Mouse (Mus musculus): ENCODE measurements around the gene Arih2. TPM values are rescaled to one million over a fixed set of nuclear protein-coding genes. Genes with fewer than 3 reads are reported as not detected.
"Not testable (repeated sequence)": the region's sequence is repeated elsewhere in the genome, so short reads cannot be mapped to it uniquely, and the experiment has no call there.

Gene Arih2
- polyA plus RNA-seq, 1 experiment from 2014 or later = 41.6 TPM

GRCm38 (mm10) chr9:108661677-108662612 is 12.8 kb upstream of the Arih2 start, which contains the start of gene Slc25a20:
TSS of gene Slc25a20 (plus strand) at chr9:108662088.
- 3% methylated on average over 35 of the region's 37 CpGs for WGBS
- peak; percentile 86 for ATAC-seq (ENCODE audit: low FRiP score)
- Histone ChIP-seq H3K36me3 (ENCODE audit: control insufficient read depth, insufficient read depth, low read length) (no peaks in the 10 kb centered on the region), H3K27me3 (ENCODE audit: control insufficient read depth, insufficient read depth, low read length) (no peaks in the 10 kb centered on the region), H3K4me2 (replicated peaks; ENCODE audit: low read depth, low read length) (peak within 1 kb of the TSS; percentile 51), H3K4me3 (ENCODE audit: low read depth, low read length) (peak within 1 kb of the TSS; percentile 61), H3K4me1 (replicated peaks; ENCODE audit: control insufficient read depth, insufficient read depth, low read length) (0 out of 2 replicates have a peak, but pooled peaks cover 2% of the 10 kb centered on the region), H3K27ac (ENCODE audit: low read depth, low read length) (no peak within 1 kb of the TSS), H3K9me3 (ENCODE audit: control insufficient read depth, low read length) (no peaks in the 10 kb centered on the region), H3K9ac (ENCODE audit: low read depth, low read length) (peak within 1 kb of the TSS; percentile 64)
- peak; percentile 84 for DNase-seq (ENCODE audit: low spot score)

- H3K9me3 ChIP-seq (ENCODE audit: control insufficient read depth, low read length); H3K4me2 ChIP-seq (replicated peaks; ENCODE audit: low read depth, low read length); H3K36me3 ChIP-seq (ENCODE audit: control insufficient read depth, insufficient read depth, low read length); H3K4me1 ChIP-seq (replicated peaks; ENCODE audit: control insufficient read depth, insufficient read depth, low read length); H3K27me3 ChIP-seq (ENCODE audit: control insufficient read depth, insufficient read depth, low read length); DNase-seq (ENCODE audit: low spot score); H3K9ac ChIP-seq (ENCODE audit: low read depth, low read length); H3K27ac ChIP-seq (ENCODE audit: low read depth, low read length); H3K4me3 ChIP-seq (ENCODE audit: low read depth, low read length); ATAC-seq (ENCODE audit: low FRiP score): not testable (repeated sequence)
- WGBS = 90% methylated on average over 7 of the region's 7 CpGs
Measured at GRCm38 (mm10) chr9:108655865-108656264, 6.7 kb upstream of the Arih2 start.

GRCm38 (mm10) chr9:108654566-108655464 is 5.6 kb upstream of the Arih2 start:
- H3K9me3 ChIP-seq (ENCODE audit: control insufficient read depth, low read length) = no peaks in the 10 kb centered on the region
- WGBS = 86% methylated on average over 10 of the region's 10 CpGs
- H3K4me1 ChIP-seq (replicated peaks; ENCODE audit: control insufficient read depth, insufficient read depth, low read length) = no peaks in the 10 kb centered on the region
- H3K27ac ChIP-seq (ENCODE audit: low read depth, low read length) = no peak overlapping the region
- DNase-seq (ENCODE audit: low spot score) = no peak
- no peak overlapping the region for H3K4me2 ChIP-seq (replicated peaks; ENCODE audit: low read depth, low read length)
- no peak overlapping the region for H3K4me3 ChIP-seq (ENCODE audit: low read depth, low read length)
- ATAC-seq (ENCODE audit: low FRiP score) = no peak
- no peak overlapping the region for H3K9ac ChIP-seq (ENCODE audit: low read depth, low read length)
- H3K36me3 ChIP-seq (ENCODE audit: control insufficient read depth, insufficient read depth, low read length) = no peaks in the 10 kb centered on the region
- H3K27me3 ChIP-seq (ENCODE audit: control insufficient read depth, insufficient read depth, low read length) = no peaks in the 10 kb centered on the region

GRCm38 (mm10) chr9:108649561-108650440 is 615 bp upstream of the Arih2 start:
- H3K27ac ChIP-seq (ENCODE audit: low read depth, low read length) = peak overlapping the region; percentile 79
- no peaks in the 10 kb centered on the region for H3K9me3 ChIP-seq (ENCODE audit: control insufficient read depth, low read length)
- peak overlapping the region; percentile 77 for H3K4me2 ChIP-seq (replicated peaks; ENCODE audit: low read depth, low read length)
- H3K4me3 ChIP-seq (ENCODE audit: low read depth, low read length) = peak overlapping the region; percentile 97
- peak overlapping the region; percentile 85 for H3K9ac ChIP-seq (ENCODE audit: low read depth, low read length)
- no peaks in the 10 kb centered on the region for H3K27me3 ChIP-seq (ENCODE audit: control insufficient read depth, insufficient read depth, low read length)
- no peaks in the 10 kb centered on the region for H3K4me1 ChIP-seq (replicated peaks; ENCODE audit: control insufficient read depth, insufficient read depth, low read length)
- ATAC-seq (ENCODE audit: low FRiP score) (peak; percentile 41; the same call in 1 of the 2 replicates), DNase-seq (ENCODE audit: low spot score) (peak; percentile 10)
- 35% methylated on average over 29 of the region's 29 CpGs for WGBS
- no peaks in the 10 kb centered on the region for H3K36me3 ChIP-seq (ENCODE audit: control insufficient read depth, insufficient read depth, low read length)

GRCm38 (mm10) chr9:108648166-108648565 is 1.0 kb downstream of the Arih2 start:
- H3K4me3 ChIP-seq (ENCODE audit: low read depth, low read length) = peak overlapping the region; percentile 97
- no peaks in the 10 kb centered on the region for H3K4me1 ChIP-seq (replicated peaks; ENCODE audit: control insufficient read depth, insufficient read depth, low read length)
- peak overlapping the region; percentile 77 for H3K4me2 ChIP-seq (replicated peaks; ENCODE audit: low read depth, low read length)
- no peaks in the 10 kb centered on the region for H3K27me3 ChIP-seq (ENCODE audit: control insufficient read depth, insufficient read depth, low read length)
- no peak overlapping the region for H3K9ac ChIP-seq (ENCODE audit: low read depth, low read length)
- ATAC-seq (ENCODE audit: low FRiP score) = no peak
- H3K27ac ChIP-seq (ENCODE audit: low read depth, low read length) = no peak overlapping the region
- WGBS = 42% methylated on average over 10 of the region's 10 CpGs
- no peaks in the 10 kb centered on the region for H3K36me3 ChIP-seq (ENCODE audit: control insufficient read depth, insufficient read depth, low read length)
- DNase-seq (ENCODE audit: low spot score) = no peak
- no peaks in the 10 kb centered on the region for H3K9me3 ChIP-seq (ENCODE audit: control insufficient read depth, low read length)

- whole genome bisulfite sequencing = 84% methylated on average over 2 of the region's 2 CpGs
- Histone ChIP-seq H3K36me3 (ENCODE audit: control insufficient read depth, insufficient read depth, low read length) (no peaks in the 10 kb centered on the region), H3K4me3 (ENCODE audit: low read depth, low read length) (no peak overlapping the region), H3K4me2 (replicated peaks; ENCODE audit: low read depth, low read length) (no peak overlapping the region), H3K9me3 (ENCODE audit: control insufficient read depth, low read length) (no peaks in the 10 kb centered on the region), H3K9ac (ENCODE audit: low read depth, low read length) (no peak overlapping the region), H3K27me3 (ENCODE audit: control insufficient read depth, insufficient read depth, low read length) (no peaks in the 10 kb centered on the region), H3K27ac (ENCODE audit: low read depth, low read length) (no peak overlapping the region), H3K4me1 (replicated peaks; ENCODE audit: control insufficient read depth, insufficient read depth, low read length) (no peaks in the 10 kb centered on the region)
- DNase-seq (ENCODE audit: low spot score) = no peak
- ATAC-seq (ENCODE audit: low FRiP score) = no peak
Measured at GRCm38 (mm10) chr9:108639825-108640224, 9.4 kb downstream of the Arih2 start.

GRCm38 (mm10) chr9:108635415-108635814 is 13.8 kb downstream of the Arih2 start:
- WGBS = 83% methylated on average over 2 of the region's 2 CpGs
- ATAC-seq (ENCODE audit: low FRiP score) (no peak), DNase-seq (ENCODE audit: low spot score) (no peak)
- H3K4me1 ChIP-seq (replicated peaks; ENCODE audit: control insufficient read depth, insufficient read depth, low read length) = no peaks in the 10 kb centered on the region
- H3K27me3 ChIP-seq (ENCODE audit: control insufficient read depth, insufficient read depth, low read length) = no peaks in the 10 kb centered on the region
- no peak overlapping the region for H3K9ac ChIP-seq (ENCODE audit: low read depth, low read length)
- H3K27ac ChIP-seq (ENCODE audit: low read depth, low read length) = no peak overlapping the region
- no peaks in the 10 kb centered on the region for H3K9me3 ChIP-seq (ENCODE audit: control insufficient read depth, low read length)
- H3K4me3 ChIP-seq (ENCODE audit: low read depth, low read length) = no peak overlapping the region
- no peak overlapping the region for H3K4me2 ChIP-seq (replicated peaks; ENCODE audit: low read depth, low read length)
- no peaks in the 10 kb centered on the region for H3K36me3 ChIP-seq (ENCODE audit: control insufficient read depth, insufficient read depth, low read length)

GRCm38 (mm10) chr9:108633846-108634245 is 15.3 kb downstream of the Arih2 start:
- Histone ChIP-seq H3K4me2 (replicated peaks; ENCODE audit: low read depth, low read length) (no peak overlapping the region), H3K9ac (ENCODE audit: low read depth, low read length) (no peak overlapping the region), H3K36me3 (ENCODE audit: control insufficient read depth, insufficient read depth, low read length) (no peaks in the 10 kb centered on the region), H3K27me3 (ENCODE audit: control insufficient read depth, insufficient read depth, low read length) (no peaks in the 10 kb centered on the region), H3K9me3 (ENCODE audit: control insufficient read depth, low read length) (no peaks in the 10 kb centered on the region), H3K4me1 (replicated peaks; ENCODE audit: control insufficient read depth, insufficient read depth, low read length) (no peaks in the 10 kb centered on the region), H3K4me3 (ENCODE audit: low read depth, low read length) (no peak overlapping the region), H3K27ac (ENCODE audit: low read depth, low read length) (no peak overlapping the region)
- ATAC-seq (ENCODE audit: low FRiP score) (no peak), DNase-seq (ENCODE audit: low spot score) (no peak)
- WGBS = 84% methylated on average over 2 of the region's 2 CpGs

Data from hindbrain, embryonic 11.5 days (tissue).